Mouse (Mus musculus) liver, adult 2 months (tissue): ENCODE measurements around the gene Snapc4.

Experiments used
- CTCF ChIP-seq: fragments of 200-500 bp; IDR thresholded peaks from 2 replicates; pipeline ENCODE4 v1.5.1; 2011; ENCODE audit warnings: low read depth, low read length, control low read depth
- POLR2A ChIP-seq: fragments of 200-500 bp; IDR thresholded peaks from 2 replicates; pipeline ENCODE4 v1.6.1; 2011; ENCODE audit warnings: low read length, control low read depth; ENCODE audit not compliant: insufficient read depth; ENCODE audit errors: extremely low read depth

DNA sequence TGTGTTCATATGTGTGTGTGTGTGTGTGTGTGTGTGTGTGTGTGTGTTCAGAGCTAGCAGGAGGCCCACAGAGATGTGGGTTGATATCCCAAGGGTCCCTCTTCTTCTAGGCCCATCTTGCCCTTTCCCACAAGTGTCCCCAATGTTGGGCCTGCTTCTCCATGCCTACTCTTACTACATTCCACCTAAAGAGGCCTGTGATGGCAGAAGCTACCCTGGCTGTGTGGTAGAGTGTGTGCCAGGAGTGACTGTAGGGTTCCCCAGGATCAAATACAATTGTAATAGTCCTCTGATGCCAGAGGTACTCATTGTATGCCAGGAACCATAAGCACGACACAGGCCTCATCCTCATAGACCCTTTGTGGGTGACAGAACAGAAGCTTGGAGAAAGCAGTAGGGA is 67.1 kb downstream of the Snapc4 start:
- TF ChIP-seq POLR2A (no peak), CTCF (no peak)
